In genomic region chr7:131410416-131411058, GRCm38 (mm10) we compare ENCODE assay signal across 8 mouse cellular contexts. TPM values are rescaled to one million over a fixed set of nuclear protein-coding genes. Genes with fewer than 3 reads are reported as not detected.
DNase-seq lines count a peak whose midpoint lies in the region; ATAC-seq and TF ChIP-seq lines count a peak whose summit lies in the region.

Ikzf5 (minus strand) TSS chr7:131410521.
Acadsb (plus strand) TSS chr7:131410601.

- peak within 1 kb of the TSS; percentile 96 for H3K27ac ChIP-seq in gastrocnemius, adult 2 months
- peak within 1 kb of the TSS; percentile 86 for H3K27ac ChIP-seq in hindbrain, postnatal 0 days
- H3K27ac ChIP-seq in left cerebral cortex, adult 2 months: peak within 1 kb of the TSS; percentile 86

- H3K4me3 ChIP-seq in gastrocnemius, adult 2 months: peak within 1 kb of the TSS; percentile 74
- H3K4me3 ChIP-seq in hindbrain, postnatal 0 days (ENCODE audit: low read length): peak within 1 kb of the TSS; percentile 97
- peak within 1 kb of the TSS; percentile 94 for H3K4me3 ChIP-seq in left cerebral cortex, adult 2 months

- TF ChIP-seq CTCF in gastrocnemius, adult 2 months (IDR thresholded peaks at IDR 0.05): no peak
- no peak for TF ChIP-seq CTCF in hindbrain, postnatal 0 days (IDR thresholded peaks at IDR 0.05; ENCODE audit: low read depth)
- no peak for TF ChIP-seq CTCF in left cerebral cortex, adult 2 months (IDR thresholded peaks at IDR 0.05)

- ATAC-seq in common myeloid progenitor, adult 5-6 weeks (replicated peaks; ENCODE audit: low read depth, poor library complexity, severe bottlenecking): peak; percentile 99
- peak; percentile 99 for ATAC-seq in hindbrain, postnatal 0 days
- peak; percentile 98 for ATAC-seq in megakaryocyte, adult 5-6 weeks (ENCODE audit: poor library complexity, severe bottlenecking)

- H3K9me3 ChIP-seq in hindbrain, postnatal 0 days (ENCODE audit: low read length): no peaks in the 10 kb centered on the region

- under 1% methylated on average over 42 of the region's 42 CpGs for WGBS in hindbrain, postnatal 0 days

- DNase-seq in ZHBTc4 (ENCODE audit: low read depth, low spot score): peak; percentile 99
- peak; percentile 100 for DNase-seq in gastrocnemius, adult 2 months
- peak; percentile 98 for DNase-seq in hindbrain, postnatal 0 days (ENCODE audit: low spot score)
- peak; percentile 98 to 100 for DNase-seq in left cerebral cortex, adult 2 months (ENCODE audit: extremely low spot score in 1 of 2, low spot score in 2 of 2)
- peak; percentile 99 to 100 for DNase-seq in right cerebral cortex, adult 2 months (ENCODE audit: low spot score in 2 of 2)
- peak; percentile 100 for DNase-seq in urinary bladder, postnatal 14 days (ENCODE audit: low spot score)

- intact Hi-C loops in gastrocnemius, adult 2 months (cut with DNase I): loop anchor here (2.0 to 10.0 kb wide), 2 partner anchors 48 to 144 kb away; partner anchors contain the start of gene 2310057M21Rik
- intact Hi-C loops in left cerebral cortex, adult 2 months (cut with DNase I): loop anchor here (2.0 to 5.0 kb wide), 2 partner anchors 48 to 152 kb away; partner anchors contain the start of genes 2310057M21Rik and Bub3

- H3K36me3 ChIP-seq in hindbrain, postnatal 0 days (ENCODE audit: insufficient read depth, low read length): no peaks in the 10 kb centered on the region

- H3K4me2 ChIP-seq in hindbrain, postnatal 0 days (ENCODE audit: low read depth, low read length): peak within 1 kb of the TSS; percentile 88

- peaks cover 22% of the 10 kb centered on the region for H3K4me1 ChIP-seq in hindbrain, postnatal 0 days (ENCODE audit: insufficient read depth, low read length)

- H3K9ac ChIP-seq in hindbrain, postnatal 0 days (replicated peaks; ENCODE audit: low read length): peak within 1 kb of the TSS; percentile 95

- no peaks in the 10 kb centered on the region for H3K27me3 ChIP-seq in hindbrain, postnatal 0 days (ENCODE audit: insufficient read depth, low read length)

RNA-seq across cellular contexts. Expression of gene Ikzf5, which starts in this region (rescaled TPM):
- 23.5 and 28.7 TPM in 2 replicates for total RNA-seq in common myeloid progenitor, adult 5-6 weeks (2017)
- 10 to 100 TPM; 35.4 to 36.2 TPM for total RNA-seq in gastrocnemius, adult 2 months (2021)
- 14.3 and 16.1 TPM in 2 replicates for total RNA-seq in hindbrain, postnatal 0 days (2014; rRNA removed)
- polyA plus RNA-seq in hindbrain, postnatal 0 days (2015; fragmentation: Nextera tagmentation; extraction: Ambion mirVana): 10.2 and 11.3 TPM in 2 replicates
- total RNA-seq in left cerebral cortex, adult 2 months (2021): 10 to 100 TPM; 49.3 to 49.5 TPM
- total RNA-seq in megakaryocyte, adult 5-6 weeks (2015): 26.8 and 29.6 TPM in 2 replicates
- 25.2 and 26.3 TPM in 2 replicates for total RNA-seq in megakaryocyte, adult 5-6 weeks (2017)

RNA-seq across cellular contexts. Expression of gene Acadsb, which starts in this region (rescaled TPM):
- total RNA-seq in common myeloid progenitor, adult 5-6 weeks (2017): 36.0 and 44.2 TPM in 2 replicates
- 100 to 1,000 TPM; 143 to 219 TPM for total RNA-seq in gastrocnemius, adult 2 months (2021)
- total RNA-seq in hindbrain, postnatal 0 days (2014; rRNA removed): 24.2 and 27.3 TPM in 2 replicates
- 76.1 and 82.8 TPM in 2 replicates for polyA plus RNA-seq in hindbrain, postnatal 0 days (2015; fragmentation: Nextera tagmentation; extraction: Ambion mirVana)
- total RNA-seq in left cerebral cortex, adult 2 months (2021): 10 to 100 TPM; 84.8 to 89.9 TPM
- 21.5 and 33.0 TPM in 2 replicates for total RNA-seq in megakaryocyte, adult 5-6 weeks (2015)
- 43.1 and 56.8 TPM in 2 replicates for total RNA-seq in megakaryocyte, adult 5-6 weeks (2017)

Comparison
In these comparisons a context has a peak if more than half of its experiments do, and no peak if none do; other contexts are left out.
1. Peak in every context shown above with its lines: DNase-seq, ATAC-seq, H3K4me3 ChIP-seq and H3K27ac ChIP-seq.